Mouse (Mus musculus) erythroblast, embryonic 14.5 days (primary cell): ENCODE data around the gene Fbf1. TPM values are rescaled to one million over a fixed set of nuclear protein-coding genes. Genes with fewer than 3 reads are reported as not detected.
"Not testable (repeated sequence)": the region's sequence is repeated elsewhere in the genome, so short reads cannot be mapped to it uniquely, and the experiment has no call there.

Experiments used
- H3K27me3 ChIP-seq: 2 replicates; pipeline ENCODE4 v1.6.1; 2012; ENCODE audit warnings: inconsistent platforms; ENCODE audit not compliant: control insufficient read depth
- H3K36me3 ChIP-seq: 2 replicates; pipeline ENCODE4 v1.6.1; 2012; ENCODE audit warnings: mild to moderate bottlenecking, inconsistent platforms; ENCODE audit not compliant: control insufficient read depth
- H3K4me1 ChIP-seq: 2 replicates; pipeline ENCODE4 v1.6.1; 2012; ENCODE audit warnings: inconsistent platforms; ENCODE audit not compliant: control insufficient read depth
- H3K4me3 ChIP-seq: replicated peaks from 2 replicates; pipeline ENCODE3; 2012; ENCODE audit warnings: moderate library complexity, mild to moderate bottlenecking, inconsistent platforms
- H3K9me3 ChIP-seq: 2 replicates; pipeline ENCODE4 v1.6.1; 2012; ENCODE audit warnings: low read length, inconsistent platforms, mixed read lengths; ENCODE audit not compliant: control insufficient read depth
- GATA1 ChIP-seq: IDR thresholded peaks from 2 replicates; pipeline ENCODE4 v1.6.1; 2012; ENCODE audit warnings: low read length, inconsistent platforms, mixed read lengths
- TAL1 ChIP-seq: IDR thresholded peaks from 3 replicates; pipeline ENCODE4 v1.6.1; 2012; ENCODE audit warnings: low read length, inconsistent platforms, mixed read lengths
- polyA plus RNA-seq: library from polyadenylated mRNA; stranded (reverse); fragments of >175 nt; gene quantifications from 2 replicates; pipeline ENCODE4 v1.2.3, GENCODE M21; 2012

Fbf1 gene
- polyA plus RNA-seq, 1 experiment = 1.1 TPM

- Histone ChIP-seq H3K4me1 (peaks cover 46% of the 10 kb centered on the region), H3K27me3 (0 out of 2 replicates have a peak, but pooled peaks cover 2% of the 10 kb centered on the region), H3K9me3 (peaks cover 6% of the 10 kb centered on the region), H3K4me3 (no peak overlapping the region), H3K36me3 (no peaks in the 10 kb centered on the region)
- TF ChIP-seq TAL1 (no peak), GATA1 (no peak)
Measured at GRCm38 (mm10) chr11:116100385-116100784, 67.6 kb downstream of the Fbf1 start.

- H3K4me3 ChIP-seq = no peak overlapping the region
- 0 out of 2 replicates have a peak, but pooled peaks cover 2% of the 10 kb centered on the region for H3K27me3 ChIP-seq
- peaks cover 42% of the 10 kb centered on the region for H3K4me1 ChIP-seq
- peaks cover 6% of the 10 kb centered on the region for H3K9me3 ChIP-seq
- H3K36me3 ChIP-seq = no peaks in the 10 kb centered on the region
- TF ChIP-seq TAL1 (no peak), GATA1 (no peak)
Measured at GRCm38 (mm10) chr11:116099462-116099861, 68.5 kb downstream of the Fbf1 start.

GRCm38 (mm10) chr11:116098711-116099460 lies 69.1 kb downstream of the Fbf1 start:
- peaks cover 39% of the 10 kb centered on the region for H3K4me1 ChIP-seq
- TF ChIP-seq TAL1 (no peak), GATA1 (no peak)
- 0 out of 2 replicates have a peak, but pooled peaks cover 2% of the 10 kb centered on the region for H3K27me3 ChIP-seq
- H3K9me3 ChIP-seq = peaks cover 6% of the 10 kb centered on the region
- no peak overlapping the region for H3K4me3 ChIP-seq
- H3K36me3 ChIP-seq = no peaks in the 10 kb centered on the region

- H3K9me3 ChIP-seq = peaks cover 6% of the 10 kb centered on the region
- no peaks in the 10 kb centered on the region for H3K27me3 ChIP-seq
- TF ChIP-seq GATA1 (no peak), TAL1 (no peak)
- no peak overlapping the region for H3K4me3 ChIP-seq
- peaks cover 36% of the 10 kb centered on the region for H3K4me1 ChIP-seq
- no peaks in the 10 kb centered on the region for H3K36me3 ChIP-seq
Measured at GRCm38 (mm10) chr11:116096213-116097108, 71.5 kb downstream of the Fbf1 start.

GRCm38 (mm10) chr11:116095573-116095972 lies 72.4 kb downstream of the Fbf1 start:
- no peak overlapping the region for H3K4me3 ChIP-seq
- H3K27me3 ChIP-seq = no peaks in the 10 kb centered on the region
- H3K9me3 ChIP-seq = peaks cover 6% of the 10 kb centered on the region
- peaks cover 30% of the 10 kb centered on the region for H3K4me1 ChIP-seq
- TF ChIP-seq GATA1 (no peak), TAL1 (no peak)
- H3K36me3 ChIP-seq = no peaks in the 10 kb centered on the region

- peaks cover 16% of the 10 kb centered on the region for H3K4me1 ChIP-seq
- no peak for TF ChIP-seq GATA1
- TF ChIP-seq TAL1 = no peak
- no peak overlapping the region for H3K4me3 ChIP-seq
- H3K27me3 ChIP-seq = no peaks in the 10 kb centered on the region
- peaks cover 6% of the 10 kb centered on the region for H3K9me3 ChIP-seq
- no peaks in the 10 kb centered on the region for H3K36me3 ChIP-seq
Measured at GRCm38 (mm10) chr11:116093771-116094565, 74.0 kb downstream of the Fbf1 start.

- not testable (repeated sequence) for H3K36me3 ChIP-seq, H3K9me3 ChIP-seq, H3K4me3 ChIP-seq, H3K27me3 ChIP-seq
- H3K4me1 ChIP-seq = peaks cover 24% of the 10 kb centered on the region
Measured at GRCm38 (mm10) chr11:116092959-116093358, 75.0 kb downstream of the Fbf1 start.

Other genes with a start within 250 kb of the Fbf1 start
- 3.0 and 3.7 TPM in 2 replicates for gene Sap30bp, start 234.9 kb downstream of the Fbf1 start, polyA plus RNA-seq
- 1.4 and 2.3 TPM in 2 replicates for gene Recql5, start 234.7 kb downstream of the Fbf1 start, polyA plus RNA-seq
- gene Itgb4, start 193.5 kb downstream of the Fbf1 start, polyA plus RNA-seq = 0.01 TPM in 1 of 2 replicates, not detected in the other
- 1.5 and 1.9 TPM in 2 replicates for gene Galk1, start 155.4 kb downstream of the Fbf1 start, polyA plus RNA-seq
- gene H3f3b, start 140.2 kb downstream of the Fbf1 start, polyA plus RNA-seq = 117 and 150 TPM in 2 replicates
- 3.6 and 3.8 TPM in 2 replicates for gene Unk, start 137.8 kb downstream of the Fbf1 start, polyA plus RNA-seq
- 14.5 and 18.2 TPM in 2 replicates for gene Unc13d, start 90.2 kb downstream of the Fbf1 start, polyA plus RNA-seq
- 142 and 153 TPM in 2 replicates for gene Wbp2, start 81.2 kb downstream of the Fbf1 start, polyA plus RNA-seq
- 0.10 and 0.17 TPM in 2 replicates for gene Trim47, start 41.0 kb downstream of the Fbf1 start, polyA plus RNA-seq
- 0.04 and 0.08 TPM in 2 replicates for gene Trim65, start 37.0 kb downstream of the Fbf1 start, polyA plus RNA-seq
- 7.7 and 8.4 TPM in 2 replicates for gene Mrpl38, start 29.3 kb downstream of the Fbf1 start, polyA plus RNA-seq
- 7.6 and 10.2 TPM in 2 replicates for gene Ten1, start 30.7 kb upstream of the Fbf1 start, polyA plus RNA-seq
- gene Acox1, start 30.9 kb upstream of the Fbf1 start, polyA plus RNA-seq = 0.10 and 0.11 TPM in 2 replicates
- 0.01 TPM in 2 replicates for gene Evpl, start 69.9 kb upstream of the Fbf1 start, polyA plus RNA-seq
- 0.78 and 1.9 TPM in 2 replicates for gene Srp68, start 106.1 kb upstream of the Fbf1 start, polyA plus RNA-seq
- gene Galr2, start 112.8 kb upstream of the Fbf1 start, polyA plus RNA-seq = not detected in 2 replicates
- 0.84 and 0.94 TPM in 2 replicates for gene Exoc7, start 139.1 kb upstream of the Fbf1 start, polyA plus RNA-seq
- 0.01 and 0.02 TPM in 2 replicates for gene Foxj1, start 167.2 kb upstream of the Fbf1 start, polyA plus RNA-seq
- 0.04 TPM in 1 of 2 replicates, not detected in the other for gene Rnf157, start 244.9 kb upstream of the Fbf1 start, polyA plus RNA-seq